Mouse (Mus musculus): ENCODE results near the gene Qrich1.
"Not testable (repeated sequence)": the region's sequence is repeated elsewhere in the genome, so short reads cannot be mapped to it uniquely, and the experiment has no call there.

Gene Qrich1

DNA sequence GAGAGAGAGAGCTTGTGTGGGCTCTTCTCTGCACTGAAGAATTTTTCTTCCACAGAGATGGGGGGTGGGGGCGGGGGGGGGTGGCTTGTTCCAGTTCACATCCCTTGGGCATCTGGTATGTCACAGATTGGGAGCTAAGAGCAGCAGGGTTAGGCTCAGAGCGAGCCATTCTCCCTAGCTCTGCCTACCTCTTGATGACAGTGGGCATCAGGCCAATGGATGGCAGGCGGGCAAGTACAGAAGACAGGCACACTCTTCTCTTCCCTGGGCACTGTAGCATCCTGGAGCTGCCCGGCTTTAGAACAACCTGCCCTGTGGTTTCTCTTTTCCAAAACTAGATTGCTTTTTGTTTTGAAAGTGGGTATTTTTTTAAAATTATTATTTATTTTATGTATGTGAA, 74.9 kb downstream of the Qrich1 start:
- DNase-seq, result peak; percentile 83

DNA sequence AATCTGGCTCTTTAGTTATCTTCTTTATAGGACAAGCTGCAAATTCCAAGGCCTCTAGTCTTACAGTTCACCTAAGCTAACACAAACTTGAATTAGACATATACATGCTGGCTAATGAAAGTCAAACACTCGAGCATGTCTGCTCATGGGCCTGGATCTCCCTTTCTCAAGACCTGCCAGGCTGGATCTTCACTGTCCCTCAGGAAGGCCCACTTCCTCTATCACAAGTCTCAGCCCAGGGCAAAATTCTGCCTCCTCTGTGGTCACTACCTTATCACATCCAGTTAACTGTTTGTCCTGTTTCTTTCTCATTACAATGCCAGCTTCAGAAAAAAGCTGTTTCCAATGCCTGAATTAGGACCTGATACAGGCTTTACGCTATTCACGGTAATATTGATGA, 77.7 kb downstream of the Qrich1 start:
- DNase-seq, result no peak

DNA sequence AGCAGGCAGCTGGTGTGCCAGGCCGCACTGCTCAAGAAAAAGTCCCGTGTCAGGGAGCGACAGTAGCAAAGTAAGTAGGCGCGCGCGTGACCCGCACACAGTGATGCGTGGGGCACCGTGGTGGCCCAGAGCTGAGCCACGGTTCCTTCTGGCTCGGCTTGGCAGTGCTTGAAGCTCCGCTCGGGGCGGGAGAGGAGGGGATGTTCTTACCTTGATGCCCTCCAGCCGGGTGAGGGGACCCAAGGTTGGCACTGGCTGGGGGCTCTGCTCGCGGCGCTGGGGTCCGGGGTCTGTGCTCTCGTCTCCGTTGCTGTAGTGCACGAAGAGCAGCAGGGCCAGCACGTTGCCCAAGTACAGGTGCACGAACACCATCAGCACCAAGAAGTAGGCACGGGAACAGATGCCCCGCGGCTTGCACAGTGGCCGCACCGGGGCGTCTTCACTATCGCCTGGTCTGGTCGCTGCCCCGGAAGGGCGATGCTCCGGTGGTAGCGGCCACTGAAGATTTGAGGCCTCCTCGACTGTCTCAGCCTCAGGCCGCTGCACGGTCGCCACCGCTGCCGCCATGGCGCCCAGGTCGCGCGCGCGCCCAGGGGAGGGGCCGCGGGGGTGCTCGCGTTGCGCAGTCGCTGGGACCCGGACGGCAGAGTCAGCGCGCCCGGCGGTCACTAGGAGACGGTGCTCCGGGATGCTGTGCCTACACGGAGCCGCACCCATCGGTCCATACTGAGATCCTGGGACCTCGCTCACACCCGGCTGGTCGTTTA, 80.6 kb downstream of the Qrich1 start, which contains the start of gene P4htm:
P4htm (minus strand) TSS at position 670 of the 767 bp plus-strand sequence.
- peak; percentile 98 for DNase-seq

DNA sequence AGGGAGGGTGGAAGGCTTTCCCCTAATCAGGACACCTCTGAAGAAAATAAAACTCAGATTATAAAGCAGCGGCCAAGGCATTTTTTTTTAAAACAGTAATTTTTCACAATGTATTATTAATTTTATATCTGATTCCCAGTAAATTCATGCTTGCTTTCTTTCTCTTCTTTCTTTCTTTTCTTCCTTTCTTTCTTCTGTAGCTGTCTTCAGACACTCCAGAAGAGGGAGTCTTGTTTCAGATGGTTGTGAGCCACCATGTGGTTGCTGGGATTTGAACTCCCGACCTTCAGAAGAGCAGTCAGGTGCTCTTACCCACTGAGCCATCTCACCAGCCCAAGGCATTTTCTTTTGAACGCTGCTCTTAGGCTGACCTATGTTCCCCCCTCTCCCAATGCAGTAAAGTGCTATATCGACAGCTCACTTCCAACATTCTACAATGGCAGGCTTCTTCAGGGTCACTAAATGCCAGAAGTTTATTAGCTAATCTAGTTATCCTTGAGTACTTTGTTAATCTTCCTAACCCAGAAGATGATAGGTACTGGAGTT, 82.5 kb downstream of the Qrich1 start:
- DNase-seq, result no peak

DNA sequence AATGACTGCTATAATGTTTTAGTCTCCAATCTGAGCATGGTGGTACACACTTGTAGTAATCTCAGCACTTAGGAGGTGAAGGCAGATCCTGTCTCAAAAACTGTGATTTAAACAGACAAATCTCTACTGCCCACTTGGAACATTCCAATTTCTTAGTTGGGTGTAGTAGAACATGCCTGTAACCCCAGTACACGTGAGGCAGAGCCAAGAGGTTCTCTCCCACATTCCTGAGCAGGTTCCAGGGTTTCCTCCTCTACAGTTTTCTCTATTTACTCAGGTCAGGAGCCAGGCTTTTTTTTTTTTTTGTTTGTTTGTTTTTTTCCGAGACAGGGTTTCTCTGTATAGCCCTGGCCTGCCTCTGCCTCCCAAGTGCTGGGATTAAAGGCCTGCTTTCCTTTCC, 83.4 kb downstream of the Qrich1 start:
- DNase-seq, result no peak

DNA sequence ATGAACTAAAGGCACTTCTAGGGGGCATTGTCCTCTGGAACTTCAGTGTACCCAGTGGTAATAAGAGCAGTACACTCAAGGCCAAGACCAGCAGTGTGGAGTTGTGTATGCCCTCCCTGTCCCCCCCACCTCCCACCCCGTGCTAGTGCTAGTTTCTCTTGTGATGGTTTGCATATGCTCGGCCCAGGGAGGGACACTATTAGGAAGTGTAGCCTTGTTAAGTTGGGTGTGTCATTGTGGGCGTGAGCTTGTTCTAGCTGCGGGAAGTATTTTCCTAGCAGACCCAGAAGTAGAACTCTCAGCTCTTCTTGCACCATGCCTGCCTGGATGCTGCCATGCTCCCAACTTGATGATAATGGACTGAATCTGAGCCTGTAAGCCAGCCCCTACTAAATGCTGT, 85.4 kb downstream of the Qrich1 start:
- no peak for DNase-seq

GRCm38 (mm10) chr9:108607929-108608328, 91.3 kb downstream of the Qrich1 start:
- not testable (repeated sequence) for DNase-seq

DNA sequence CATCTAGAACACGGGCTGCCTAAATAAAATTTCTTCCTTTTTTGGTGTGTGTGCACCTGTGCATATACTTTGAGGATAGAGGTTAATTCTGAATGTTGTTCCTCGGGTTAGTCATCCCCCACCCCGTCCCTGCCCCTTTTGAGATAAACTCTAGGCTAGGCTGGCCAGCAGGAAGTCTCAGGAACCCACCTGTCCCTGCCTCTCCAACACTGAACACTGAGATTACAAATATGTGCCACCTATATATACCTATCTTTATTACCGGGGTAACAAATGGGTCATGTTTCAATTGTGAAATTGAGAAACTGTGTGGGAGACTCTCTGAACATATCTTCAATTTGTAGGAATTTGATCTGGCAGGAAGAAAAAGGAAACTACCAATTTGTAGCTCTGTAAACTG, 92.3 kb downstream of the Qrich1 start:
- no peak for DNase-seq
